Mouse (Mus musculus): ENCODE results near the gene Man1c1. TPM values are rescaled to one million over a fixed set of nuclear protein-coding genes. Genes with fewer than 3 reads are reported as not detected.
A peak's percentile ranks its signal among the peaks of the same experiment; 100 is the strongest.

The Man1c1 gene
- total and polyA plus RNA-seq, 3 experiments, result 0.04 to 0.44 (median 0.20) TPM

DNA sequence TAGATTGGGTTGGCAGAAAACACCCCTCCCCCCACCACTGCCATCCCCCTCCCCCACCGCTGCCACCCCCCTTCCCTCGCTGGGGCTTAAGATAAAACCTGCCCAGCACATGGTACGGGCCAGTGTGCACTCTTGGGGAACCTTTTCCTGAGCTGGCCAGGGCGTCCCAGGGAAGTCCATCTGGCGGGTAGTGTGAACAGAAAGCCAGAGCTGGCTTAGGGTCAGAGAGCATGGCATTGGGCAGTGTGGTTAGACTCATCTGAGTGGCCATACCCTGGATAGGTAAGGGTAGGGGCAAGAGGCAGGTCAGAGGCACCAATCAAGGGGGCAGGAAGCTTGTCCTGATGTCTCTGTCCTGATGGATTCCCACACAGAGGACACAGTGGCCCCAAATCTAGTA, 124.5 kb downstream of the Man1c1 start:
- dilution Hi-C loops (cut with MboI; ENCODE audit: extremely low pct_ligation_motif_present, extremely low pct_unique_long_range_greater_than_20kb, low sequenced_read_pairs) (no loop called here), in situ Hi-C loops (cut with MboI; ENCODE audit: low pct_ligation_motif_present, low pct_unique_long_range_greater_than_20kb, low sequenced_read_pairs) (loop anchor here (5.0 kb wide), 1 partner anchor 133 kb away; no protein-coding TSS in a partner anchor)
- Histone ChIP-seq H3K4me2 (ENCODE audit: insufficient read depth, low read depth, poor library complexity, severe bottlenecking) (peak overlapping the region; percentile 73), H3K79me2 (replicated peaks; ENCODE audit: control insufficient read depth, extremely low read depth, insufficient read depth, poor library complexity, severe bottlenecking) (no peaks in the 10 kb centered on the region), H3K27me3 (replicated peaks) (no peaks in the 10 kb centered on the region), H3K9ac (ENCODE audit: insufficient read depth, low read depth) (no peak overlapping the region), H3K27ac (ENCODE audit: insufficient read depth, low read depth) (no peak overlapping the region), H3K4me3 (replicated peaks in 1 of 3; ENCODE audit: low read depth in 2 of 3, low read length in 2 of 3, poor library complexity in 1 of 3) (no peak overlapping the region), H3K9me3 (replicated peaks; ENCODE audit: low read length) (no peaks in the 10 kb centered on the region), H3K4me1 (ENCODE audit: control insufficient read depth in 1 of 2, insufficient read depth in 2 of 2) (peaks cover 10 to 40% of the 10 kb centered on the region in 2 experiments), H3K36me3 (replicated peaks in 1 of 2; ENCODE audit: control insufficient read depth in 1 of 2, insufficient read depth in 1 of 2, low read length in 1 of 2) (no peaks in the 10 kb centered on the region)
- DNase-seq (ENCODE audit: extremely low read depth), result no peak
- TF ChIP-seq CHD1 (IDR thresholded peaks at IDR 0.05; ENCODE audit: low read depth, low read length) (no peak), TBP (conservative IDR thresholded peaks at IDR 0.05; ENCODE audit: low read depth, low read length) (0 out of 2 replicates have a peak, but pooled peaks have one; percentile 36)

DNA sequence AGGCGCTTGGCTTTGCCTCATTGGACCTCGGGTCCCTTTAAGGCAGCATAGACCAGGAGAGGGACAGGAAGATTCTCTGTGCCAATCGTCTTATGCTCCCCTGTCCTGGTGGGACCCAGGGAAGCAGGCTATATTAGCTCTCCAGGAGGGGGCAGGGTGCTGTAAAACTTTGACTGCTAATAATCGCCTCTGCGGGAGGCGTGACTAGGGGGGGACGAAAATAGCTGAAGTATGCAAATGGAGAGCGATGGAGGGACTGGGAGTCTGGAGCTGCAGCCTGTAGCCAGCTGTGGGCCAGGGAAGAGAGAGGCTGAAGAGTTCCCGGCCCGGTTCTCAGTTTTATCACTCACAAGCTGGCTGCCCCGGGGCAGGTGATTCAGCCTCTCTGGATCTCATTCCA, 124.9 kb downstream of the Man1c1 start:
- Histone ChIP-seq H3K27me3 (replicated peaks) (no peaks in the 10 kb centered on the region), H3K79me2 (replicated peaks; ENCODE audit: control insufficient read depth, extremely low read depth, insufficient read depth, poor library complexity, severe bottlenecking) (no peaks in the 10 kb centered on the region), H3K4me3 (replicated peaks in 1 of 3; ENCODE audit: low read depth in 2 of 3, low read length in 2 of 3, poor library complexity in 1 of 3) (no peak overlapping the region), H3K27ac (ENCODE audit: insufficient read depth, low read depth) (no peak overlapping the region), H3K4me1 (ENCODE audit: control insufficient read depth in 1 of 2, insufficient read depth in 2 of 2) (peaks cover 10 to 40% of the 10 kb centered on the region in 2 experiments), H3K9ac (ENCODE audit: insufficient read depth, low read depth) (no peak overlapping the region), H3K36me3 (replicated peaks in 1 of 2; ENCODE audit: control insufficient read depth in 1 of 2, insufficient read depth in 1 of 2, low read length in 1 of 2) (no peaks in the 10 kb centered on the region), H3K9me3 (replicated peaks; ENCODE audit: low read length) (no peaks in the 10 kb centered on the region), H3K4me2 (ENCODE audit: insufficient read depth, low read depth, poor library complexity, severe bottlenecking) (peak overlapping the region; percentile 73)
- dilution Hi-C loops (cut with MboI; ENCODE audit: extremely low pct_ligation_motif_present, extremely low pct_unique_long_range_greater_than_20kb, low sequenced_read_pairs) (no loop called here), in situ Hi-C loops (cut with MboI; ENCODE audit: low pct_ligation_motif_present, low pct_unique_long_range_greater_than_20kb, low sequenced_read_pairs) (no loop called here)
- TF ChIP-seq JUND (conservative IDR thresholded peaks at IDR 0.05; ENCODE audit: low read depth, low read length), result no peak
- no peak for TF ChIP-seq TBP (conservative IDR thresholded peaks at IDR 0.05; ENCODE audit: low read depth, low read length)
- TF ChIP-seq MAFK (IDR thresholded peaks at IDR 0.05; ENCODE audit: insufficient replicate concordance, low read length), result no peak
- no peak for TF ChIP-seq NELFE (IDR thresholded peaks at IDR 0.05; ENCODE audit: low read depth, low read length)
- no peak for TF ChIP-seq IRF4 (IDR thresholded peaks at IDR 0.05; ENCODE audit: low read depth, low read length)
- no peak for TF ChIP-seq MXI1 (IDR thresholded peaks at IDR 0.05; ENCODE audit: low read depth, low read length)
- TF ChIP-seq ETS1 (conservative IDR thresholded peaks at IDR 0.05; ENCODE audit: low read depth, low read length), result no peak
- TF ChIP-seq MEF2A (IDR thresholded peaks at IDR 0.05; ENCODE audit: borderline replicate concordance, low read depth, low read length), result peak; percentile 94
- no peak for TF ChIP-seq UBTF (IDR thresholded peaks at IDR 0.05; ENCODE audit: low read depth, low read length)
- no peak for TF ChIP-seq ZC3H11A (IDR thresholded peaks at IDR 0.05; ENCODE audit: low read depth, low read length)
- TF ChIP-seq EP300 (IDR thresholded peaks at IDR 0.05; ENCODE audit: low read length), result no peak
- no peak for TF ChIP-seq HCFC1 (IDR thresholded peaks at IDR 0.05; ENCODE audit: low read depth, low read length)
- peak in 1 of 2 experiments; percentile 62; a peak in 2 of 4 replicates for TF ChIP-seq CTCF (conservative IDR thresholded peaks at IDR 0.05 in 1 of 2, IDR thresholded peaks at IDR 0.05 in 1 of 2; ENCODE audit: low read depth in 2 of 2, low read length in 2 of 2)
- TF ChIP-seq BHLHE40 (IDR thresholded peaks at IDR 0.05; ENCODE audit: low read depth, low read length), result 0 out of 2 replicates have a peak, but pooled peaks have one; percentile 23
- no peak for TF ChIP-seq GABPA (IDR thresholded peaks at IDR 0.05; ENCODE audit: insufficient replicate concordance, low read depth, low read length)
- 0 out of 2 replicates have a peak, but pooled peaks have one; percentile 18 for TF ChIP-seq TCF12 (IDR thresholded peaks at IDR 0.05; ENCODE audit: low read depth, low read length)
- no peak for TF ChIP-seq PAX5 (IDR thresholded peaks at IDR 0.05; ENCODE audit: low read length)
- TF ChIP-seq RAD21 (IDR thresholded peaks at IDR 0.05; ENCODE audit: low read depth, low read length), result peak; percentile 51
- no peak for TF ChIP-seq CHD2 (IDR thresholded peaks at IDR 0.05; ENCODE audit: low read length)
- no peak for TF ChIP-seq ZKSCAN1 (IDR thresholded peaks at IDR 0.05; ENCODE audit: borderline replicate concordance, low read depth, low read length)
- TF ChIP-seq MAX (IDR thresholded peaks at IDR 0.05; ENCODE audit: low read length), result no peak; the same call in 1 of the 2 replicates
- peak; percentile 61 for TF ChIP-seq SMC3 (IDR thresholded peaks at IDR 0.05; ENCODE audit: low read depth, low read length)
- no peak for TF ChIP-seq NRF1 (IDR thresholded peaks at IDR 0.05; ENCODE audit: low read depth, low read length)
- TF ChIP-seq ZMIZ1 (IDR thresholded peaks at IDR 0.05; ENCODE audit: low read depth, low read length), result no peak
- TF ChIP-seq KAT2A (IDR thresholded peaks at IDR 0.05; ENCODE audit: insufficient replicate concordance, low read length), result no peak
- no peak for TF ChIP-seq E2F4 (IDR thresholded peaks at IDR 0.05; ENCODE audit: insufficient replicate concordance, low read depth, low read length)
- TF ChIP-seq MAZ (IDR thresholded peaks at IDR 0.05; ENCODE audit: low read depth, low read length), result no peak
- DNase-seq (ENCODE audit: extremely low read depth), result peak; percentile 87
